Mouse (Mus musculus) stomach, embryonic 14.5 days (tissue): ENCODE results near the gene Lrrc3c. TPM values are rescaled to one million over a fixed set of nuclear protein-coding genes. Genes with fewer than 3 reads are reported as not detected.
A peak's percentile ranks its signal among the peaks of the same experiment; 100 is the strongest.

ENCODE experiments used
- ATAC-seq: fragments of 200-750 bp; cut with Nextera tagmentation; 2 replicates; pipeline ENCODE4 v1.8.0; 2017; ENCODE audit warnings: low read depth, moderate TSS enrichment; ENCODE audit not compliant: insufficient number of reproducible peaks, insufficient read depth, low FRiP score
- H3K27ac ChIP-seq: fragments of 300-500 bp; sonication (generic); 2 replicates; pipeline ENCODE4 v1.5.1; 2014; ENCODE audit warnings: mild to moderate bottlenecking, low read length, moderate library complexity, mixed read lengths
- H3K27me3 ChIP-seq: fragments of 300-500 bp; sonication (generic); 2 replicates; pipeline ENCODE4 v1.6.1; 2014; ENCODE audit warnings: low read length, control low read depth, mixed read lengths; ENCODE audit not compliant: control insufficient read depth, insufficient read depth
- H3K36me3 ChIP-seq: fragments of 300-500 bp; sonication (generic); 2 replicates; pipeline ENCODE4 v1.6.1; 2014; ENCODE audit warnings: mild to moderate bottlenecking, control low read depth, low read length, moderate library complexity, mixed read lengths; ENCODE audit not compliant: control insufficient read depth, insufficient read depth
- H3K4me1 ChIP-seq: fragments of 300-500 bp; sonication (generic); 2 replicates; pipeline ENCODE4 v1.6.1; 2014; ENCODE audit warnings: low read length, control low read depth, mixed read lengths; ENCODE audit not compliant: control insufficient read depth, insufficient read depth
- H3K4me2 ChIP-seq: fragments of 300-500 bp; sonication (generic); replicated peaks from 2 replicates; pipeline ENCODE4 v1.6.1; 2014; ENCODE audit warnings: low read depth, low read length, control low read depth
- H3K4me3 ChIP-seq: fragments of 300-500 bp; sonication (generic); 2 replicates; pipeline ENCODE4 v1.5.1; 2014; ENCODE audit warnings: low read depth, low read length, control low read depth
- H3K9ac ChIP-seq: fragments of 300-500 bp; sonication (generic); replicated peaks from 2 replicates; pipeline ENCODE4 v1.6.1; 2014; ENCODE audit warnings: low read depth, mild to moderate bottlenecking, control low read depth, low read length, moderate library complexity, mixed read lengths
- H3K9me3 ChIP-seq: fragments of 300-500 bp; sonication (generic); 2 replicates; pipeline ENCODE4 v1.6.1; 2016; ENCODE audit warnings: low read depth, low read length, control low read depth; ENCODE audit not compliant: control insufficient read depth
- WGBS: fragments of 180-500 bp; shearing (Covaris S2); extraction: QIAGEN DNeasy Blood & Tissue Kit; methylation state at CpG from one replicate; pipeline ENCODE4 v1.1.7; 2014; 5-methylcytosine and 5-hydroxymethylcytosine counted together
- polyA plus RNA-seq: library from polyadenylated mRNA; unstranded; fragments of >200 nt; fragmentation: Nextera tagmentation; extraction: Ambion mirVana; gene quantifications from 2 replicates; pipeline ENCODE4 v1.2.1, GENCODE M21; 2014

Lrrc3c gene
- not detected in 2 replicates for polyA plus RNA-seq

- 76% methylated on average over 8 of the region's 8 CpGs for WGBS
- no peaks in the 10 kb centered on the region; the same call in 1 of the 2 replicates for H3K4me1 ChIP-seq
- H3K36me3 ChIP-seq: no peaks in the 10 kb centered on the region
- no peak within 1 kb of the TSS for H3K4me3 ChIP-seq
- no peak within 1 kb of the TSS for H3K27ac ChIP-seq
- ATAC-seq: no peak
- no peak within 1 kb of the TSS for H3K9ac ChIP-seq
- no peak within 1 kb of the TSS for H3K4me2 ChIP-seq
- H3K27me3 ChIP-seq: no peaks in the 10 kb centered on the region
- no peaks in the 10 kb centered on the region for H3K9me3 ChIP-seq
These were observed at the start of gene Lrrc3c for GRCm38 (mm10) chr11:98597991-98598390. Lrrc3c (plus strand) TSS chr11:98598291.

GRCm38 (mm10) chr11:98549363-98549762 is 48.7 kb upstream of the Lrrc3c start:
- peaks cover 32% of the 10 kb centered on the region for H3K27me3 ChIP-seq
- ATAC-seq: no peak
- H3K27ac ChIP-seq: no peak overlapping the region
- WGBS: 67% methylated on average over 4 of the region's 4 CpGs
- H3K4me1 ChIP-seq: peaks cover 8% of the 10 kb centered on the region
- no peak overlapping the region for H3K4me2 ChIP-seq
- no peaks in the 10 kb centered on the region for H3K36me3 ChIP-seq
- H3K4me3 ChIP-seq: no peak overlapping the region
- no peak overlapping the region for H3K9ac ChIP-seq
- H3K9me3 ChIP-seq: no peaks in the 10 kb centered on the region

GRCm38 (mm10) chr11:98550311-98550974 is 47.6 kb upstream of the Lrrc3c start:
- no peak overlapping the region; the same call in 1 of the 2 replicates for H3K27ac ChIP-seq
- H3K4me2 ChIP-seq: peak overlapping the region; percentile 83
- 16% methylated on average over 20 of the region's 20 CpGs for WGBS
- no peaks in the 10 kb centered on the region for H3K36me3 ChIP-seq
- H3K9me3 ChIP-seq: no peaks in the 10 kb centered on the region
- no peak overlapping the region for H3K9ac ChIP-seq
- ATAC-seq: no peak
- H3K27me3 ChIP-seq: peaks cover 32% of the 10 kb centered on the region
- H3K4me3 ChIP-seq: peak overlapping the region; percentile 73
- H3K4me1 ChIP-seq: peaks cover 5% of the 10 kb centered on the region

- Histone ChIP-seq H3K9me3 (no peaks in the 10 kb centered on the region), H3K4me2 (peak within 1 kb of the TSS; percentile 83), H3K27me3 (peaks cover 29% of the 10 kb centered on the region), H3K9ac (peak within 1 kb of the TSS; percentile 42), H3K4me1 (no peaks in the 10 kb centered on the region), H3K4me3 (peak within 1 kb of the TSS; percentile 73), H3K36me3 (no peaks in the 10 kb centered on the region), H3K27ac (peak within 1 kb of the TSS; percentile 33; the same call in 1 of the 2 replicates)
- WGBS: under 1% methylated on average over 51 of the region's 51 CpGs
- ATAC-seq: peak; percentile 98
These were observed 46.9 kb upstream of the Lrrc3c start, which contains the start of gene Zpbp2 for GRCm38 (mm10) chr11:98550975-98551828. Zpbp2 (plus strand) TSS chr11:98551097.

GRCm38 (mm10) chr11:98553966-98554365 is 44.1 kb upstream of the Lrrc3c start:
- Histone ChIP-seq H3K36me3 (no peaks in the 10 kb centered on the region), H3K4me3 (no peak overlapping the region), H3K9ac (no peak overlapping the region), H3K9me3 (no peaks in the 10 kb centered on the region), H3K4me1 (no peaks in the 10 kb centered on the region), H3K4me2 (no peak overlapping the region), H3K27ac (no peak overlapping the region), H3K27me3 (peaks cover 9% of the 10 kb centered on the region)
- no peak for ATAC-seq
- 93% methylated on average over 4 of the region's 4 CpGs for WGBS

- no peaks in the 10 kb centered on the region for H3K4me1 ChIP-seq
- no peak overlapping the region for H3K4me2 ChIP-seq
- 69% methylated on average over 12 of the region's 12 CpGs for WGBS
- no peaks in the 10 kb centered on the region for H3K36me3 ChIP-seq
- ATAC-seq: no peak
- no peak overlapping the region for H3K4me3 ChIP-seq
- no peak overlapping the region for H3K9ac ChIP-seq
- no peaks in the 10 kb centered on the region for H3K9me3 ChIP-seq
- peaks cover 1% of the 10 kb centered on the region; the same call in 1 of the 2 replicates for H3K27me3 ChIP-seq
- H3K27ac ChIP-seq: no peak overlapping the region
These were observed 42.9 kb upstream of the Lrrc3c start for GRCm38 (mm10) chr11:98555124-98555700.

- 16% methylated on average over 7 of the region's 7 CpGs for WGBS
- no peak overlapping the region for H3K4me3 ChIP-seq
- no peaks in the 10 kb centered on the region for H3K27me3 ChIP-seq
- H3K4me1 ChIP-seq: no peaks in the 10 kb centered on the region
- no peaks in the 10 kb centered on the region for H3K36me3 ChIP-seq
- no peak overlapping the region for H3K9ac ChIP-seq
- H3K27ac ChIP-seq: no peak overlapping the region
- no peaks in the 10 kb centered on the region for H3K9me3 ChIP-seq
- no peak for ATAC-seq
- H3K4me2 ChIP-seq: no peak overlapping the region
These were observed 37.1 kb upstream of the Lrrc3c start for GRCm38 (mm10) chr11:98560942-98561341.

GRCm38 (mm10) chr11:98563025-98563424 is 35.1 kb upstream of the Lrrc3c start:
- Histone ChIP-seq H3K4me3 (no peak overlapping the region), H3K9me3 (no peaks in the 10 kb centered on the region), H3K4me2 (no peak overlapping the region), H3K4me1 (no peaks in the 10 kb centered on the region), H3K27ac (no peak overlapping the region), H3K27me3 (no peaks in the 10 kb centered on the region), H3K36me3 (no peaks in the 10 kb centered on the region), H3K9ac (no peak overlapping the region)
- WGBS: 74% methylated on average over 3 of the region's 3 CpGs
- ATAC-seq: no peak
